Mouse (Mus musculus) ES-E14 (cell line): ENCODE measurements around the gene Pitpnm2.

Experiments
- CHD2 ChIP-seq: IDR thresholded peaks from 2 replicates; pipeline ENCODE4 v1.6.1; 2014; ENCODE audit warnings: mild to moderate bottlenecking, low read depth, low read length, inconsistent platforms
- HCFC1 ChIP-seq: IDR thresholded peaks from 2 replicates; pipeline ENCODE4 v1.6.1; 2012; ENCODE audit warnings: low read length, inconsistent platforms, borderline replicate concordance; ENCODE audit not compliant: insufficient read depth
- MAFK ChIP-seq: IDR thresholded peaks from 2 replicates; pipeline ENCODE4 v1.6.1; 2014; ENCODE audit warnings: mild to moderate bottlenecking, low read depth, low read length, inconsistent platforms; ENCODE audit not compliant: insufficient read depth
- ZC3H11A ChIP-seq: IDR thresholded peaks from 2 replicates; pipeline ENCODE4 v1.6.1; 2012; ENCODE audit warnings: low read depth, mild to moderate bottlenecking, inconsistent platforms, low read length, borderline replicate concordance
- ZNF384 ChIP-seq: IDR thresholded peaks from 2 replicates; pipeline ENCODE4 v1.6.1; 2012; ENCODE audit warnings: low read depth, low read length, inconsistent platforms

- TF ChIP-seq ZNF384 (no peak), HCFC1 (no peak), MAFK (no peak), ZC3H11A (no peak), CHD2 (no peak)
These were observed 26.0 kb downstream of the Pitpnm2 start for GRCm38 (mm10) chr5:124223574-124223973.
